Mouse (Mus musculus) cerebellum, adult 9-11 months (tissue): ENCODE data around the gene Olfr705.
"Not testable (repeated sequence)": the region's sequence is repeated elsewhere in the genome, so short reads cannot be mapped to it uniquely, and the experiment has no call there.

Source experiments
- DNase-seq: peaks from one replicate; pipeline ENCODE4 v3.0.0; 2022

The Olfr705 gene

GRCm38 (mm10) chr7:106876791-106877190, at the start of gene Olfr705:
TSS of gene Olfr705 (minus strand) at chr7:106876891.
- DNase-seq = no peak

- not testable (repeated sequence) for DNase-seq
Measured at GRCm38 (mm10) chr7:106920961-106921360, 44.3 kb upstream of the Olfr705 start.

- DNase-seq = no peak
Measured at GRCm38 (mm10) chr7:106907676-106908075, 31.0 kb upstream of the Olfr705 start, which contains the start of gene Olfr1532-ps1. TSS of gene Olfr1532-ps1 (plus strand) at chr7:106908001.

GRCm38 (mm10) chr7:106901141-106901540, 24.4 kb upstream of the Olfr705 start, which contains the start of gene Olfr707:
TSS of gene Olfr707 (minus strand) at chr7:106901241.
- DNase-seq = not testable (repeated sequence)

GRCm38 (mm10) chr7:106888062-106888461, 11.4 kb upstream of the Olfr705 start, which contains the start of gene Olfr706:
TSS of gene Olfr706 (minus strand) at chr7:106888162.
- DNase-seq = no peak

GRCm38 (mm10) chr7:106862885-106863284, 13.8 kb downstream of the Olfr705 start, which contains the start of gene Olfr704:
TSS of gene Olfr704 (plus strand) at chr7:106863185.
- DNase-seq = no peak

GRCm38 (mm10) chr7:106843060-106843459, 33.6 kb downstream of the Olfr705 start, which contains the start of gene Olfr703:
TSS of gene Olfr703 (plus strand) at chr7:106843360.
- no peak for DNase-seq

DNA sequence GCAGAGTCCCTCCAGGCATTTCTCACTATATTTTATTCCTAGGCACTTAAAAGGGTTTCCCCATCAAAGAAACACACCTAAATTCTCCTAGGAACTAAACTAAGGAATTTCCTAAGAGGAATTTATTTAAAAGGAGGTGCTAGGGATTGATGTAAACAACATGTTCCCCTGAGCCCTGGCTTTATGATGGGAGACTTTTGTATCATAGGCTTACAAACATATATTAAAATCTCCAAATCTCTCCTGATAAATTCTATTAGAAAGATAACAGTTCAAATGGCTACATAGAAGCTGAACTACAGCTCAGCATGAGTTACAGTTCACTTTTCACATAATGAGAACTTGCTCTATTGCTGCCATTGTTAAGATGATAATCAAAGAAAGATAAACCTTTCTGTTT, 42.9 kb downstream of the Olfr705 start, which contains the start of gene Olfr702:
Gene Olfr702 (minus strand): TSS at position 101 of the 400 bp plus-strand sequence.
- DNase-seq = no peak
